Mouse (Mus musculus): ENCODE data around the gene Adgrl3. TPM values are rescaled to one million over a fixed set of nuclear protein-coding genes. Genes with fewer than 3 reads are reported as not detected.

The Adgrl3 gene
- total RNA-seq, 4 experiments from 2014 or later, result 0.35 to 0.58 (median 0.44) TPM

GRCm38 (mm10) chr5:81832076-81832475, 812.1 kb downstream of the Adgrl3 start:
- no peak for DNase-seq (ENCODE audit: low spot score in 2 of 2)

- DNase-seq (ENCODE audit: low spot score in 2 of 2), result no peak
Observed at GRCm38 (mm10) chr5:81832679-81833078, 812.7 kb downstream of the Adgrl3 start.

GRCm38 (mm10) chr5:81837860-81838259, 817.9 kb downstream of the Adgrl3 start:
- DNase-seq (ENCODE audit: low spot score in 2 of 2), result no peak

- DNase-seq (ENCODE audit: low spot score in 2 of 2), result no peak
Observed at GRCm38 (mm10) chr5:81843798-81844197, 823.9 kb downstream of the Adgrl3 start.

- no peak for DNase-seq (ENCODE audit: low spot score in 2 of 2)
Observed at GRCm38 (mm10) chr5:81870336-81870735, 850.4 kb downstream of the Adgrl3 start.

Small RNA genes lying within 50 kb of the gene (microRNA-seq; reads per million reads assigned to microRNA genes)
- gene Gm22048, result not detected
